Mouse (Mus musculus) hindbrain, embryonic 14.5 days (tissue): ENCODE data around the gene Gm3854. TPM values are rescaled to one million over a fixed set of nuclear protein-coding genes. Genes with fewer than 3 reads are reported as not detected.
A peak's percentile ranks its signal among the peaks of the same experiment; 100 is the strongest.
"Not testable (repeated sequence)": the region's sequence is repeated elsewhere in the genome, so short reads cannot be mapped to it uniquely, and the experiment has no call there.

Experiments
- ATAC-seq: fragments of 200-750 bp; cut with Nextera tagmentation; 2 replicates; pipeline ENCODE4 v1.8.0; 2017; ENCODE audit warnings: moderate number of reproducible peaks, mild to moderate bottlenecking, moderate TSS enrichment, moderate library complexity; ENCODE audit not compliant: low FRiP score
- DNase-seq: peaks from one replicate; pipeline ENCODE4 v3.0.0-alpha.2; 2015; ENCODE audit warnings: low spot score
- H3K27ac ChIP-seq: fragments of 300-500 bp; sonication (generic); 2 replicates; pipeline ENCODE4 v1.5.1; 2014; ENCODE audit warnings: mild to moderate bottlenecking, moderate library complexity
- H3K27me3 ChIP-seq: fragments of 300-500 bp; sonication (generic); 2 replicates; pipeline ENCODE4 v1.6.1; 2014; ENCODE audit warnings: mild to moderate bottlenecking, low read length, mixed read lengths; ENCODE audit not compliant: control insufficient read depth, insufficient read depth
- H3K36me3 ChIP-seq: fragments of 300-500 bp; sonication (generic); replicated peaks from 2 replicates; pipeline ENCODE4 v1.6.1; 2014; ENCODE audit not compliant: control insufficient read depth, insufficient read depth
- H3K4me1 ChIP-seq: fragments of 300-500 bp; sonication (generic); replicated peaks from 2 replicates; pipeline ENCODE4 v1.6.1; 2014; ENCODE audit warnings: antibody characterized with exemption, low read length, mixed read lengths; ENCODE audit not compliant: control insufficient read depth, insufficient read depth
- H3K4me2 ChIP-seq: fragments of 300-500 bp; sonication (generic); replicated peaks from 2 replicates; pipeline ENCODE4 v1.6.1; 2014; ENCODE audit warnings: mild to moderate bottlenecking, moderate library complexity
- H3K4me3 ChIP-seq: fragments of 300-500 bp; sonication (generic); replicated peaks from 2 replicates; pipeline ENCODE4 v1.5.1; 2014; ENCODE audit warnings: mild to moderate bottlenecking, low read length
- H3K9ac ChIP-seq: fragments of 300-500 bp; sonication (generic); 2 replicates; pipeline ENCODE4 v1.6.1; 2014
- H3K9me3 ChIP-seq: fragments of 300-500 bp; sonication (generic); 2 replicates; pipeline ENCODE4 v1.6.1; 2016; ENCODE audit warnings: low read length; ENCODE audit not compliant: control insufficient read depth
- WGBS: fragments of 180-500 bp; shearing (Covaris S2); extraction: QIAGEN DNeasy Blood & Tissue Kit; methylation state at CpG from one replicate; pipeline ENCODE4 v1.1.7; 2014; 5-methylcytosine and 5-hydroxymethylcytosine counted together
- polyA plus RNA-seq: library from polyadenylated mRNA; unstranded; fragments of >200 nt; fragmentation: Nextera tagmentation; extraction: Ambion mirVana; gene quantifications from 2 replicates; pipeline ENCODE4 v1.2.1, GENCODE M21; 2014

Gene Gm3854
- 5.9 and 6.5 TPM in 2 replicates for polyA plus RNA-seq

DNA sequence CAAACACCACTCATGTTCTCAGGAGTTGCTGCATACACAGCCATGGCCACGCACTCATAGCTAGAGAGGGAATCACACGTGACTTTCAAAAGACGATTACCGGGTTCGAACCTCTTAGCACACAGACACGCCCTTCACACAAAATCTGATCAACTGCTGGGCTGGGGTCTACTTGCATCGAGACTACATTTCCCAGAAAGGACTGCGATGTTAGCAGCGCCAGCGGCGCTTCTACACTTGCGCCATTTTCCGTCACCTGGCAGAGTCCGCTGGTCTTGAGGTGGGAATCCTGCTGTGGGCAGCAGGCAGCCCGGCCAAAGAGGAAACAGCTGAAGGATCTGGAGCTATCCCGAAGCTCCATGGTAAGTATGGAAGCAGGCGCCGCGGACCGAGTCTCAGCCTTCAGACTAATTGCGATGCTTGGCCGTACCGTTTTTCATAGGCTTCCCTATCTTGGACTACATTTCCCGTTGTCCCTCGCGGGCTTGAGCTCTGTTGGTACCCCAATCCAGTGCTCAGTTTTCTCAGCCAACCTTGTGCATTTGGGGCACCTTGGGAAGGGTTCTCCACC is at the start of gene Gm3854:
Gene Gm3854 (plus strand): TSS at position 259 of the 571 bp plus-strand sequence.
- peak within 1 kb of the TSS; percentile 65 for H3K4me3 ChIP-seq
- H3K27ac ChIP-seq, result peak within 1 kb of the TSS; percentile 91
- DNase-seq, result peak; percentile 87
- peaks cover 5% of the 10 kb centered on the region; the same call in 1 of the 2 replicates for H3K4me1 ChIP-seq
- H3K9ac ChIP-seq, result peak within 1 kb of the TSS; percentile 70
- peak; percentile 92 for ATAC-seq
- H3K27me3 ChIP-seq, result no peaks in the 10 kb centered on the region
- H3K36me3 ChIP-seq, result no peaks in the 10 kb centered on the region; the same call in 1 of the 2 replicates
- H3K9me3 ChIP-seq, result no peaks in the 10 kb centered on the region
- peak within 1 kb of the TSS; percentile 54 for H3K4me2 ChIP-seq
- under 1% methylated on average over 26 of the region's 26 CpGs for WGBS

DNA sequence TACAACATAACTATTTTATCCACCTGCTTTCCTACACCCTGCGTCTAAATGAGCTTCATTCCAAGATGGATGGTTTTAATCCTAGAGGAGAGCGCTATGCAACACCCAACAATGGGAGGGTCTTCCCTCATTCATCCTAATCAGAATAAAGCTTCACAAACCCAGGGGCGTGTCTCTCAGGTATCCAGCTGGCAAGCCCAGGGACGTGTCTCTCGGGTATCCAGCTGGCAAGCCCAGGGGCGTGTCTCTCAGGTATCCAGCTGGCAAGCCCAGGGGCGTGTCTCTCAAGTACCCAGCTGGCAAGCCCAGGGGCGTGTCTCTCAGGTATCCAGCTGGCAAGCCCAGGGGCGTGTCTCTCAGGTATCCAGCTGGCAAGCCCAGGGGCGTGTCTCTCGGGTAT is 42.8 kb upstream of the Gm3854 start:
- not testable (repeated sequence) for H3K4me3 ChIP-seq, DNase-seq, H3K9ac ChIP-seq, H3K27ac ChIP-seq, H3K4me2 ChIP-seq, H3K4me1 ChIP-seq, ATAC-seq, H3K27me3 ChIP-seq
- peaks cover 80% of the 10 kb centered on the region for H3K36me3 ChIP-seq
- peaks cover 13% of the 10 kb centered on the region for H3K9me3 ChIP-seq
- 82% methylated on average over 11 of the region's 11 CpGs for WGBS

DNA sequence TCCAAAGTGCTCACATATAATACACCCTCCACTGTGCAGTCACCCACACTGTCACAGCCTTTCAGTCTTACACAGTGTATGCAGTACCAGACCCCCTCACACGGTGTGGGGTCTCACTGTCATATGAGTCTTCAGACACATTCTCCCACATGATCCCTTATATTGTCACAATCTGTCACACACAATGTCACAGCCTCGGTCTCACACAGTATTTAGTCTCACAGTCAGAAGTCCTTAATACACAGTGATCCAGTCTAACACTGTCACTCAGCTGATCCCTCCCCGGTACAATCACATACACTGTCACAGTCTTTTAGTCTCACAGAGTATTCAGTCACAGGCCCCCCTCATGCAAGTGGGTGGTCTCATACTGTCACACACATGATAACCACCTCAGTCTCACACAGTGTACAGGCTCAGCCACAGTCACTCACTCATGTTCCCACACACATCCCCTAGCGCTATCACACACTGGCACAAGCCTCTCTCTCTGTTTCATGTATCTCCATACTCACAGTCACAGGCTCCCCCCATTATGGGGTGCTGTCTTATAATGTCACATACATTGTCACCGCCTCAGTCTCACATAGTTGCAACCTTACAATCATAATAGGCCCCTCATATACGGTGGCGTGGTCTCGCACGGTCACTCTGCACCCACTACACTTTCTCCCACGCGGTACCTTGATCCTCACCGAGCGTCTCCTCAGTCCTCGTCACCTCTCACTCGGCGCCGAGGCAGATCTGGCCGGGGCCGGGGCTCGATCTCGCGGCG is 12.9 kb upstream of the Gm3854 start:
- Histone ChIP-seq H3K9me3 (no peaks in the 10 kb centered on the region), H3K9ac (peak overlapping the region; percentile 88), H3K4me2 (peak overlapping the region; percentile 69), H3K27me3 (no peaks in the 10 kb centered on the region), H3K4me1 (peaks cover 9% of the 10 kb centered on the region; the same call in 1 of the 2 replicates), H3K36me3 (peaks cover 30% of the 10 kb centered on the region), H3K27ac (peak overlapping the region; percentile 90), H3K4me3 (peak overlapping the region; percentile 61)
- DNase-seq (peak; percentile 46), ATAC-seq (peak; percentile 86)
- 13% methylated on average over 23 of the region's 23 CpGs for WGBS

DNA sequence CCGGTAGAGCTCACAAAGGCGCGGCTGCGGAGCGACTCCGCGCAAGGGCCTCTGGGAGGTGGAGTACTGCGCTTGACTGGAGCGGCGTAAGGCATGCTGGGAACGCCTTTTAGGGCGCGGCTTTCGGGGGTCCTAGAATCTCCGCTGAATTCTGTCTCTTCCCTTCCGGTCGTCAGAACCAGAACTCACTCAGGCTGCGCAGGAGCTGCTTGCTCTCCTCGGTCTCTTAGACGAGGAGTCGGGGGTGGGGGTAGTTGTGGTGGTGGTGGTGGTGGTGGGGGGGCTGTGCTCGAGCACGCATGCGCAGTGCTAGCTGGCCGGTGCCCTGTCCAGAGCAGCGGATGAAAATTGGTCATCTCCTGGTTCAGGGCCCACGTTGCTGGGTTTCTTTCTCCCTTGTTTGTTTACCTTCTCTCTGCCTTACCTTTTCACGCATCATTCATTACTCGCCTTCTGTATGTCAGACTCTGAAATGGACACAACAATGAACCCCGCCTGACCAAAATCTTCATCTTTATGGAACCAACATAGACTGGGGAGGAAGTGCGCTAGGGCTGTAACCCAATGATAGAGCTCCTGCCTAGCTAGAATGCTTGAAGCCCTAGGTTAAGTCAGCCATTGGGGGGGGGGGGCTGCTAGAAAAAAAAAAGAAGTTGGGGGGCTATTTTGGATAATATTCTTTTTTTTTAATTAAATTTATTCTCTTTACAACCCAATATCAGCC is 12.2 kb upstream of the Gm3854 start, which contains the start of gene Zfp583:
Gene Zfp583 (minus strand): TSS at position 53 of the 724 bp plus-strand sequence.
- Histone ChIP-seq H3K9ac (peak within 1 kb of the TSS; percentile 88), H3K27me3 (no peaks in the 10 kb centered on the region), H3K4me1 (peaks cover 9% of the 10 kb centered on the region; the same call in 1 of the 2 replicates), H3K36me3 (peaks cover 23% of the 10 kb centered on the region), H3K27ac (peak within 1 kb of the TSS; percentile 90), H3K4me2 (peak within 1 kb of the TSS; percentile 69), H3K4me3 (peak within 1 kb of the TSS; percentile 61), H3K9me3 (no peaks in the 10 kb centered on the region)
- 6% methylated on average over 31 of the region's 31 CpGs for WGBS
- ATAC-seq (peak; percentile 95), DNase-seq (peak; percentile 89)

DNA sequence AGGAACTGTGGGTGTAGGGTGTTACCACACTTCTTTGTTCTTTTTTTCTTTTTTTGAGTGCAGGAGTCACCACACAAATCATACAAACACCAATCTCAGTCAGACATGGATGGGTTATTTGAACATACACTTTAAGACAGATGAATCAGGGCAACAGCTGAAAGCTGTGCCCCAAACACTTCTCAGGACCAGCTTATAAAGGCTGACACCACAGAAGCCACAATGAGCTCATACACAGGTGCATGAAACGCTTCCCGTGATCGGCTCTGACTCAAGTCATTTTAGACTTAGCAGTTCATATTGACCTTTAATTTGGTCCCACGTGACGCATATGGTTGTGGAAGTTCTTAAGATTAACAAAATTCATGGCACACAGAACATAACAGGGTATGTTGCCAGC is 3.7 kb upstream of the Gm3854 start:
- no peak overlapping the region for H3K4me3 ChIP-seq
- no peak overlapping the region for H3K9ac ChIP-seq
- H3K27ac ChIP-seq, result no peak overlapping the region
- H3K9me3 ChIP-seq, result no peaks in the 10 kb centered on the region
- no peak for DNase-seq
- WGBS, result 88% methylated on average over 5 of the region's 5 CpGs
- H3K36me3 ChIP-seq, result no peaks in the 10 kb centered on the region
- no peak for ATAC-seq
- peaks cover 5% of the 10 kb centered on the region; the same call in 1 of the 2 replicates for H3K4me1 ChIP-seq
- H3K4me2 ChIP-seq, result no peak overlapping the region
- H3K27me3 ChIP-seq, result no peaks in the 10 kb centered on the region

DNA sequence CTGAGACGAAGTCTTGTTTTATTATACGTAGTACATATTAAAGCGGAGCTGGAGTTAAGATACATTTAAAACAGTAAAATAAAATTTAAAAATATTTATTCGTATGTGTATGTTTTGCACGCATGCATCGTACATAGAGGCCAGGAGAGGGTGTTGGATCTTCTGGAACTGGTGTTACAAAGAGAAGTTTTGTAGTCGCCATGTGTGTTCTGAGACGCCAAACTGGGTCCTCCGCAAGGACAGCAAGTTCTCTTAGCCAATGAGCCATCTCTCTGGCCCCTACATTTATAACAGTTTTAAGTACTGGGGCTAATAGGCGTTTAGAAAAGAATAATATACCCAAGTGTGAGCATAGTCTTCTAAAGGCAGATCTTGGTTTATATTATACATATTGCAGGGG is 565 bp downstream of the Gm3854 start:
- Histone ChIP-seq H3K27ac (no peak overlapping the region), H3K36me3 (no peaks in the 10 kb centered on the region; the same call in 1 of the 2 replicates), H3K4me3 (peak overlapping the region; percentile 65), H3K27me3 (no peaks in the 10 kb centered on the region), H3K9me3 (no peaks in the 10 kb centered on the region), H3K4me1 (peaks cover 5% of the 10 kb centered on the region; the same call in 1 of the 2 replicates), H3K9ac (peak overlapping the region; percentile 70), H3K4me2 (peak overlapping the region; percentile 54)
- no peak for DNase-seq
- ATAC-seq, result peak; percentile 53
- 29% methylated on average over 10 of the region's 10 CpGs for WGBS

DNA sequence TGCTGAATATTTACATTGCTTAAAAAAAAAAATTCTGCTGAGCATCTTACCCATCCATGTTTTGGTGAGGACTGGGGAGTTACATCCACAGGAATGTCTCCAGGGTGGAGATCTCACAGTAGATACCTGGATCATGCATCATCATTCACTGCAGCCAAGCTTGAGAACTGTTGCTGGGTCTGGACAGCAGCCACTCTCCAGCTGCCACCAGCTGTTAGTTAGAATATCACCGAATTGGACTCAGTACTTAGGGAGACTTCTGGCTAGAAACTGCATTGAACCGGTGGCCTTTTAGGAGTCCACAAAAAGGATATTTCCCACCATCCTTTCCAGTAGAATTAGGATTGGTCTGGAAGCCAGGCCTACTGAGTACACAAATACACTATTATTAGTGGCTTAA is 14.6 kb downstream of the Gm3854 start:
- Histone ChIP-seq H3K9me3 (no peaks in the 10 kb centered on the region), H3K27me3 (no peaks in the 10 kb centered on the region), H3K4me2 (no peak overlapping the region), H3K4me3 (no peak overlapping the region), H3K9ac (no peak overlapping the region), H3K4me1 (0 out of 2 replicates have a peak, but pooled peaks cover 5% of the 10 kb centered on the region), H3K36me3 (peaks cover 18% of the 10 kb centered on the region), H3K27ac (no peak overlapping the region)
- DNase-seq (no peak), ATAC-seq (no peak)
- WGBS, result 85% methylated on average over 2 of the region's 2 CpGs

DNA sequence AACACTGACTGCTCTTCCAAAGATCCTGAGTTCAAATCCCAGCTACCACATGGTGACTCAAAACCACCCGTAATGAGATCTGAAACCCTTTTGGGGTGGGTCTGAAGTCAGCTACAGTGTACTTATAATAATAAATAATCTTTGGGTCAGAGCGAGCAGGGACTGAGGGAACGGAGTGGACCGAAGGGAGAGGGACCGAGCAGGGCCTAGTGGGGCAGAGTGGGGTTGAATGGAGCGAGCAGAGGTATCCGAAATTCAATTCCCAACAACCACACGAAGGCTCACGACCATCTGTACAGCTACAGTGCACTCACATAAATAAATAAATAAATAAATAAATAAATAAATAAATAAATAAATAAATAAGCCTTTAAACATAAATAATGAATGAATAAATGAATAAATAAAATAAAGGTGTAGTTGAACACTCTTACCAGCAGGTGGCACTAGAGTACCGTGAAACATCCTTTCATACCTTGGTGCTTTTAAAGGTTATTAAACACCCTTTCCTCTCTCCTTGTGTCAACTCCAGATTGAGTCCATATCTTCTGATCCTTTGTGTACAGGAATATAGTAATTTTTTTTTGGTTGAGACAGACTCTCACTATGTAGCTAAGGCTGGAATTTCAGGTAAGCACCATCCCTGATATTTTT is 15.5 kb downstream of the Gm3854 start:
- H3K9ac ChIP-seq, result no peak overlapping the region
- H3K4me2 ChIP-seq, result no peak overlapping the region
- H3K4me1 ChIP-seq, result peaks cover 7% of the 10 kb centered on the region; the same call in 1 of the 2 replicates
- no peak overlapping the region for H3K27ac ChIP-seq
- no peaks in the 10 kb centered on the region for H3K9me3 ChIP-seq
- ATAC-seq, result no peak
- no peaks in the 10 kb centered on the region for H3K27me3 ChIP-seq
- peak; percentile 90 for DNase-seq
- WGBS, result 52% methylated on average over 10 of the region's 10 CpGs
- no peak overlapping the region for H3K4me3 ChIP-seq
- peaks cover 9% of the 10 kb centered on the region; the same call in 1 of the 2 replicates for H3K36me3 ChIP-seq
